Mouse (Mus musculus) intestine, embryonic 15.5 days (tissue): Measurements from ENCODE around the gene Otud3. TPM values are rescaled to one million over a fixed set of nuclear protein-coding genes. Genes with fewer than 3 reads are reported as not detected.
A peak's percentile ranks its signal among the peaks of the same experiment; 100 is the strongest.
"Not testable (repeated sequence)": the region's sequence is repeated elsewhere in the genome, so short reads cannot be mapped to it uniquely, and the experiment has no call there.

Experiments
- ATAC-seq: fragments of 200-750 bp; cut with Nextera tagmentation; 2 replicates; pipeline ENCODE4 v1.8.0; 2017; ENCODE audit warnings: moderate TSS enrichment, moderate library complexity
- H3K27ac ChIP-seq: fragments of 300-500 bp; sonication (generic); 2 replicates; pipeline ENCODE4 v1.5.1; 2015; ENCODE audit warnings: mild to moderate bottlenecking, inconsistent platforms
- H3K27me3 ChIP-seq: fragments of 300-500 bp; sonication (generic); replicated peaks from 2 replicates; pipeline ENCODE4 v1.6.1; 2015; ENCODE audit warnings: inconsistent platforms
- H3K36me3 ChIP-seq: fragments of 300-500 bp; sonication (generic); 2 replicates; pipeline ENCODE4 v1.6.1; 2015; ENCODE audit warnings: inconsistent platforms
- H3K4me1 ChIP-seq: fragments of 300-500 bp; sonication (generic); replicated peaks from 2 replicates; pipeline ENCODE4 v1.6.1; 2015; ENCODE audit warnings: inconsistent platforms
- H3K4me2 ChIP-seq: fragments of 300-500 bp; sonication (generic); replicated peaks from 2 replicates; pipeline ENCODE4 v1.6.1; 2015; ENCODE audit warnings: mild to moderate bottlenecking, inconsistent platforms
- H3K4me3 ChIP-seq: fragments of 300-500 bp; sonication (generic); replicated peaks from 2 replicates; pipeline ENCODE4 v1.5.1; 2015; ENCODE audit warnings: inconsistent platforms
- H3K9ac ChIP-seq: fragments of 300-500 bp; sonication (generic); 2 replicates; pipeline ENCODE4 v1.6.1; 2015; ENCODE audit warnings: inconsistent platforms
- H3K9me3 ChIP-seq: fragments of 300-500 bp; sonication (generic); 2 replicates; pipeline ENCODE4 v1.6.1; 2016; ENCODE audit warnings: inconsistent platforms
- WGBS: fragments of 180-500 bp; shearing (Covaris S2); methylation state at CpG from one replicate; pipeline ENCODE4 v1.1.7; 2015; 5-methylcytosine and 5-hydroxymethylcytosine counted together
- polyA plus RNA-seq: library from polyadenylated mRNA; unstranded; fragments of >200 nt; fragmentation: Nextera tagmentation; extraction: Ambion mirVana; gene quantifications from 2 replicates; pipeline ENCODE4 v1.2.1, GENCODE M21; 2015

Gene Otud3
- polyA plus RNA-seq, 1 experiment from 2014 or later = 4.5 TPM

- H3K27me3 ChIP-seq = no peaks in the 10 kb centered on the region
- 54% methylated on average over 3 of the region's 3 CpGs for WGBS
- H3K9me3 ChIP-seq = no peaks in the 10 kb centered on the region
- H3K4me2 ChIP-seq = no peak overlapping the region
- ATAC-seq = peak; percentile 67
- H3K4me3 ChIP-seq = no peak overlapping the region
- no peak overlapping the region for H3K9ac ChIP-seq
- H3K36me3 ChIP-seq = no peaks in the 10 kb centered on the region
- H3K4me1 ChIP-seq = no peaks in the 10 kb centered on the region
- H3K27ac ChIP-seq = no peak overlapping the region
Measured at GRCm38 (mm10) chr4:138933862-138934261, 20.1 kb upstream of the Otud3 start.

- Histone ChIP-seq H3K4me3 (no peak overlapping the region), H3K27me3 (no peaks in the 10 kb centered on the region), H3K36me3 (no peaks in the 10 kb centered on the region), H3K4me1 (peaks cover 17% of the 10 kb centered on the region), H3K27ac (no peak overlapping the region), H3K9me3 (no peaks in the 10 kb centered on the region), H3K4me2 (no peak overlapping the region), H3K9ac (no peak overlapping the region)
- ATAC-seq = no peak
- WGBS = 38% methylated on average over 2 of the region's 2 CpGs
Measured at GRCm38 (mm10) chr4:138925561-138925960, 11.8 kb upstream of the Otud3 start.

GRCm38 (mm10) chr4:138922131-138922459 lies 8.3 kb upstream of the Otud3 start:
- under 1% methylated on average over 11 of the region's 11 CpGs for WGBS
- Histone ChIP-seq H3K27me3 (no peaks in the 10 kb centered on the region), H3K4me1 (peaks cover 17% of the 10 kb centered on the region), H3K4me3 (no peak overlapping the region), H3K27ac (no peak overlapping the region), H3K4me2 (peak overlapping the region; percentile 51), H3K9me3 (no peaks in the 10 kb centered on the region), H3K9ac (no peak overlapping the region), H3K36me3 (no peaks in the 10 kb centered on the region)
- ATAC-seq = peak; percentile 89

- H3K4me1 ChIP-seq = peaks cover 17% of the 10 kb centered on the region
- H3K9ac ChIP-seq = no peak overlapping the region
- peak overlapping the region; percentile 51 for H3K4me2 ChIP-seq
- no peaks in the 10 kb centered on the region for H3K9me3 ChIP-seq
- 39% methylated on average over 20 of the region's 20 CpGs for WGBS
- no peak overlapping the region for H3K27ac ChIP-seq
- H3K4me3 ChIP-seq = no peak overlapping the region
- no peaks in the 10 kb centered on the region for H3K27me3 ChIP-seq
- no peaks in the 10 kb centered on the region for H3K36me3 ChIP-seq
- peak; percentile 48 for ATAC-seq
Measured at GRCm38 (mm10) chr4:138921254-138922130, 7.7 kb upstream of the Otud3 start.

- H3K9me3 ChIP-seq = no peaks in the 10 kb centered on the region
- H3K9ac ChIP-seq = no peak overlapping the region
- H3K27ac ChIP-seq = no peak overlapping the region
- H3K36me3 ChIP-seq = no peaks in the 10 kb centered on the region
- H3K4me2 ChIP-seq = no peak overlapping the region
- no peak overlapping the region for H3K4me3 ChIP-seq
- no peak for ATAC-seq
- no peaks in the 10 kb centered on the region for H3K27me3 ChIP-seq
- H3K4me1 ChIP-seq = peaks cover 17% of the 10 kb centered on the region
- 85% methylated on average over 9 of the region's 9 CpGs for WGBS
Measured at GRCm38 (mm10) chr4:138917282-138917681, 3.5 kb upstream of the Otud3 start.

- Histone ChIP-seq H3K27ac (peak overlapping the region; percentile 29; the same call in 1 of the 2 replicates), H3K4me1 (peaks cover 9% of the 10 kb centered on the region), H3K9me3 (no peaks in the 10 kb centered on the region), H3K36me3 (no peaks in the 10 kb centered on the region), H3K27me3 (no peaks in the 10 kb centered on the region), H3K9ac (peak overlapping the region; percentile 82), H3K4me2 (peak overlapping the region; percentile 88), H3K4me3 (peak overlapping the region; percentile 81)
- under 1% methylated on average over 52 of the region's 52 CpGs for WGBS
- ATAC-seq = peak; percentile 65
Measured at GRCm38 (mm10) chr4:138913141-138913787, 481 bp downstream of the Otud3 start.

- H3K4me1 ChIP-seq = 0 out of 2 replicates have a peak, but pooled peaks cover 5% of the 10 kb centered on the region
- peak; percentile 70 for ATAC-seq
- no peaks in the 10 kb centered on the region for H3K9me3 ChIP-seq
- 84% methylated on average over 18 of the region's 18 CpGs for WGBS
- H3K4me2 ChIP-seq = no peak overlapping the region
- H3K4me3 ChIP-seq = no peak overlapping the region
- no peaks in the 10 kb centered on the region for H3K27me3 ChIP-seq
- H3K36me3 ChIP-seq = peaks cover 23% of the 10 kb centered on the region
- H3K9ac ChIP-seq = no peak overlapping the region
- H3K27ac ChIP-seq = peak overlapping the region; percentile 40; the same call in 1 of the 2 replicates
Measured at GRCm38 (mm10) chr4:138905624-138906337, 8.0 kb downstream of the Otud3 start.

- Histone ChIP-seq H3K9me3 (no peaks in the 10 kb centered on the region), H3K27ac (no peak overlapping the region), H3K4me1 (no peaks in the 10 kb centered on the region), H3K36me3 (peaks cover 26% of the 10 kb centered on the region), H3K27me3 (no peaks in the 10 kb centered on the region), H3K9ac (no peak overlapping the region), H3K4me2 (no peak overlapping the region), H3K4me3 (no peak overlapping the region)
- no peak for ATAC-seq
- 62% methylated on average over 7 of the region's 7 CpGs for WGBS
Measured at GRCm38 (mm10) chr4:138899361-138899760, 14.4 kb downstream of the Otud3 start.

- H3K4me3 ChIP-seq, H3K9ac ChIP-seq, H3K4me2 ChIP-seq, H3K9me3 ChIP-seq, H3K4me1 ChIP-seq, H3K27me3 ChIP-seq, ATAC-seq, H3K27ac ChIP-seq: not testable (repeated sequence)
- peaks cover 17% of the 10 kb centered on the region for H3K36me3 ChIP-seq
- 91% methylated on average over 11 of the region's 11 CpGs for WGBS
Measured at GRCm38 (mm10) chr4:138893789-138894188, 20.0 kb downstream of the Otud3 start.

GRCm38 (mm10) chr4:138892655-138893054 lies 21.1 kb downstream of the Otud3 start:
- peak; percentile 58 for ATAC-seq
- no peak overlapping the region for H3K4me2 ChIP-seq
- H3K27ac ChIP-seq = no peak overlapping the region
- no peak overlapping the region for H3K4me3 ChIP-seq
- H3K4me1 ChIP-seq = no peaks in the 10 kb centered on the region
- H3K9ac ChIP-seq = no peak overlapping the region
- H3K36me3 ChIP-seq = peaks cover 14% of the 10 kb centered on the region
- WGBS = 74% methylated on average over 6 of the region's 6 CpGs
- no peaks in the 10 kb centered on the region for H3K9me3 ChIP-seq
- no peaks in the 10 kb centered on the region for H3K27me3 ChIP-seq

- 66% methylated on average over 8 of the region's 8 CpGs for WGBS
Measured at GRCm38 (mm10) chr4:138889635-138890034, 24.1 kb downstream of the Otud3 start.

GRCm38 (mm10) chr4:138889165-138889564 lies 24.6 kb downstream of the Otud3 start:
- no peak overlapping the region for H3K4me2 ChIP-seq
- no peak for ATAC-seq
- H3K27me3 ChIP-seq = no peaks in the 10 kb centered on the region
- no peak overlapping the region for H3K4me3 ChIP-seq
- H3K4me1 ChIP-seq = no peaks in the 10 kb centered on the region
- no peak overlapping the region for H3K9ac ChIP-seq
- WGBS = 60% methylated on average over 7 of the region's 7 CpGs
- H3K9me3 ChIP-seq = no peaks in the 10 kb centered on the region
- H3K27ac ChIP-seq = no peak overlapping the region
- no peaks in the 10 kb centered on the region; the same call in 1 of the 2 replicates for H3K36me3 ChIP-seq

More at GRCm38 (mm10) chr4:138889635-138890034, 24.1 kb downstream of the Otud3 start:
- no peak overlapping the region for H3K27ac ChIP-seq
- H3K4me3 ChIP-seq = no peak overlapping the region
- ATAC-seq = no peak
- H3K4me2 ChIP-seq = no peak overlapping the region
- H3K36me3 ChIP-seq = no peaks in the 10 kb centered on the region; the same call in 1 of the 2 replicates
- no peaks in the 10 kb centered on the region for H3K4me1 ChIP-seq
- no peak overlapping the region for H3K9ac ChIP-seq
- no peaks in the 10 kb centered on the region for H3K9me3 ChIP-seq
- no peaks in the 10 kb centered on the region for H3K27me3 ChIP-seq
